Mouse (Mus musculus) testis, adult 10 weeks (tissue): ENCODE measurements around the gene Cyp2b19. TPM values are rescaled to one million over a fixed set of nuclear protein-coding genes. Genes with fewer than 3 reads are reported as not detected.

Experiments used
- polyA plus RNA-seq: library from polyadenylated mRNA; stranded (reverse); fragments of 350-450 nt; fragmentation: Illumina TruSeq; extraction: RNeasy Lipid Tissue Mini Kit (QIAGEN cat#74804); gene quantifications from one replicate; pipeline ENCODE4 v1.2.3, GENCODE M21; 2014; ENCODE audit warnings: low read depth, low replicate concordance

The Cyp2b19 gene
- 1.9 TPM for polyA plus RNA-seq

GRCm38 (mm10) chr7:26756842-26757241 is at the start of gene Cyp2b19:
Gene Cyp2b19, plus strand, starts transcription at chr7:26757142.

GRCm38 (mm10) chr7:26808592-26808991 is 51.6 kb downstream of the Cyp2b19 start, which contains the start of gene Cyp2g1:
Gene Cyp2g1, plus strand, starts transcription at chr7:26808892.

Other genes starting within 250 kb of the Cyp2b19 start
- gene Nlrp9a, start 222.1 kb upstream of the Cyp2b19 start, polyA plus RNA-seq, result not detected
- 0.43 TPM for gene Vmn1r185, start 138.7 kb upstream of the Cyp2b19 start, polyA plus RNA-seq
- gene Cyp2b23, start 70.7 kb upstream of the Cyp2b19 start, polyA plus RNA-seq, result 0.18 TPM
- gene Cyp2g1, start 51.8 kb downstream of the Cyp2b19 start, polyA plus RNA-seq, result not detected
- not detected for gene Cyp2a5, start 78.2 kb downstream of the Cyp2b19 start, polyA plus RNA-seq
- gene Cyp2a22, start 182.2 kb downstream of the Cyp2b19 start, polyA plus RNA-seq, result not detected